Mouse (Mus musculus) embryonic fibroblast, embryonic 13.5 days (primary cell): ENCODE data around the gene Phgr1.

Experiments
- CTCF ChIP-seq: IDR thresholded peaks from 2 replicates; pipeline ENCODE4 v1.5.1; 2011; ENCODE audit warnings: mild to moderate bottlenecking, control low read depth, low read length, moderate library complexity, borderline replicate concordance; ENCODE audit not compliant: insufficient read depth
- POLR2A ChIP-seq: IDR thresholded peaks from 2 replicates; pipeline ENCODE4 v1.6.1; 2011; ENCODE audit warnings: low read depth, mild to moderate bottlenecking, control low read depth, low read length, moderate library complexity

DNA sequence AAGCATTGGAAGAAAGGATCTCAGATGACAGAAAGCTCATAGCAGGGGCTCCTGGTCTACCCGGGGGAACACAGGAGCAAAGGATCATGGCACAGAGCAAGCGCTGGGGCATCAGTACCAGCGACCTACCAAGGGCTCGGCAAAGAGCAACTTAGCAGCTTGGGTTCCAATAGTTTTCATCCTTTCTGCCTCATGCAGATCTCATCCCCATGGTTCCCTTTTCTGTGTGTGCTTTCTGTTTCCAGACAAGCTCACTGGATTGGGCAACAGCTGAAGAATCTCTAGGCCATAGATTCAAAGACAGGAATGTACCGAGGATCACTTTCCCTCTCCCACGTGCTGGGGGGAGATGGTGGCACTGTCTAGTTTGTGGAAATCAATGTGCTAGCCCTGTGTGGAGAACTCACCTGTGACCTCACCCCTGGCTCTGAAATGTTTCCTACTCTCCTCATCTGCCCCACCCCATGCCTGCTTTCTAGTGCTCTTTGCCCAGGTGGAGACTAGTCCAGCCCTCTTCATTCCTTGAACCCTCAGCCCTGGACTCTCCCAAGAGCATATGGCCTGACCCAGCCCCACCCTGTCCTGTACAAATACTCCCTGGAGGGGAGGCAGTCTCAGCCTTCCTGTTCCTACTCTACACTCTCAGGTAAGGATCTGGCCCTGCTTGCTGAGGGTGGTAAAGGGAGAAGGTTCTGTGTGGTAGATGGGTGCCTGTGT is at the start of gene Phgr1:
- TF ChIP-seq CTCF (no peak), POLR2A (no peak)
